Mouse (Mus musculus): ENCODE measurements around the gene Slc47a2.

Slc47a2 gene

DNA sequence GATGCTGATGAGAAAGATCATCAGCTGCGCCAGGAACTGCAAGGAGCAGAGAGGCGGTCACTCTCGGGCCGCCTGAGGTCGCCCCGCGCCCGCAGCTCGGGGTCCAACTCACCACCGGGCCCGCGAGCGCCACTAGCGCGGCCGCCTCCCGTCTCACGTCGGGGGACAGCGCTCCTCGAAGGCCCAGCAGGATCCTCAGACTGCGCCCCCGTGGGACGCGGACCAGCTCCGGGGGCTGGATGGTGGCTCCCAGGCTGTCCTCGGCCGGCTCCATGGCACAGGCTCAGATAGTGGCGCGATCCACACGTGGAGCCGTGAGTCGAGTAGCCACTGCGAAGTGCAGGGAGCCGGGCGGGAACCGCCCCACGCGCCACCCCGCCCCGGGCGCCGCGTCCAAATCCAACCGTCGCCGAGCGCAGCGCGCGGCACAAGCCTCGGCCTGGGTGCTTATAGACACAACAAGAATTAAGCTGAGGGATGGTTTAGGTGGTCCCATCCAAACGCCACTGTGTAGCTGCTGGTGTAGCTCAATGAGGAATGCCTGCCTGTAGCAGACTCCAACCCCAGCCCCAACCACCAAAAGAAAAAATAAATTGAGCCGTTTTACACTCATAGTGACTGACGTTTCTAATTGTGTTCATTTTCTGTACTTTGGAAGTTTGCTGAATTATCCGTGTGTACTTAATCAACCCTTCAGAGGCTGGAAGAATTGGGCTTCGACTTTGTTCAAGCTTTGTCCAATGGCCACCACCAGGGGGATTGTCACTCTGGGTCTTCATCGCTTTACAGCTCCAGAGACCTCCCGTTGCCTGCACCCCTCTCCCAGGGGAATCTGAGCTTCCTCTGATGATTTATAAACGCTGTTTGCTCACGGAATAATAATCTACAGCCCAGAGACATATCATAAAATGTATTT, at the start of gene Slc47a2:
Gene Slc47a2, minus strand, starts transcription at position 356 of the 916 bp plus-strand sequence.
- peak; percentile 48 for DNase-seq (ENCODE audit: low spot score)

DNA sequence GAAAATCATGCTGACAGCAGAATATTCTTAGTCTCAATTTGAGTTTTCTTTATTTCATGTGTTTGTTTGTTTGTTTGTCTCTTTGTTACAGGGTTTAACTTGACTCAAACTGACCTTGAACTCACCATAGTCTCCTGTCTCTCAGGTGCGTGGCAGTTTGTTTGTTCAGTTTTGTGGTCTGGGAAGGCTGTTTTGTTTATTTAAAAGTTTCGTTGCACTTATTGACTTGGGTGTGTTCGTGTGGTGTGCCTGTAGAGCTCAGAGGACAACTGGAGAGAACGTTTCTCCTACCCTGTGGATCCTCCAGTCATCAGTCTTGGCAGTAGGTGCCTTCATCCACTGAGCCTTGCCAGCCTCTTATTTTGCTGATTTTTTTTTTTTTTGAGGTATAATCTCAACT, 46.3 kb upstream of the Slc47a2 start:
- no peak for DNase-seq (ENCODE audit: low spot score)

DNA sequence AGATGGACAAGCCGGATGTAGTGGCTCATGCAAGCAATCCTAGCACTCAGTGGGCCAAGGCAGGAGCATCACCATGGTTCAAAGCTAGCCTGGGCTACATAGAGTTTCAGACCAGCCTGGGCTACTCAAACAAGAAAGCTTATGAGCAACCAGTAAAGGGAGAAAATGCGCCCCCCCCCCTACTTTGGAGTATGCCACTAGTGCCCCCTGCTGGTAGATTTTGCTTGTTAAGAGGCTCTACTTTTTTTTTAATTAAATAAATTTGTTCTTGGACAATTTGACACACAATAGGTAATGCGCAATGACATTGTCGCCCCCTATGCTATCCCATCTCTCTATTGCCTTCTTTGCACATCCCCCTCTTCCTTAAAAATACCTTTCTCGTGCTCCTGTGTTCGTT, 45.4 kb upstream of the Slc47a2 start:
- no peak for DNase-seq (ENCODE audit: low spot score)

- DNase-seq (ENCODE audit: low spot score): no peak
These were observed 44.6 kb upstream of the Slc47a2 start for GRCm38 (mm10) chr11:61387233-61387632.

GRCm38 (mm10) chr11:61385725-61386124, 43.1 kb upstream of the Slc47a2 start:
- no peak for DNase-seq (ENCODE audit: low spot score)

- DNase-seq (ENCODE audit: low spot score): no peak
These were observed 38.6 kb upstream of the Slc47a2 start for GRCm38 (mm10) chr11:61381272-61381671.

- DNase-seq (ENCODE audit: low spot score): no peak
These were observed 36.0 kb upstream of the Slc47a2 start for GRCm38 (mm10) chr11:61378651-61379050.

GRCm38 (mm10) chr11:61377881-61378613, 35.4 kb upstream of the Slc47a2 start, which contains the start of gene Slc47a1:
TSS of gene Slc47a1 (minus strand) at chr11:61378345.
- no peak for DNase-seq (ENCODE audit: low spot score)

GRCm38 (mm10) chr11:61368668-61369067, 26.0 kb upstream of the Slc47a2 start:
- DNase-seq (ENCODE audit: low spot score): no peak

DNA sequence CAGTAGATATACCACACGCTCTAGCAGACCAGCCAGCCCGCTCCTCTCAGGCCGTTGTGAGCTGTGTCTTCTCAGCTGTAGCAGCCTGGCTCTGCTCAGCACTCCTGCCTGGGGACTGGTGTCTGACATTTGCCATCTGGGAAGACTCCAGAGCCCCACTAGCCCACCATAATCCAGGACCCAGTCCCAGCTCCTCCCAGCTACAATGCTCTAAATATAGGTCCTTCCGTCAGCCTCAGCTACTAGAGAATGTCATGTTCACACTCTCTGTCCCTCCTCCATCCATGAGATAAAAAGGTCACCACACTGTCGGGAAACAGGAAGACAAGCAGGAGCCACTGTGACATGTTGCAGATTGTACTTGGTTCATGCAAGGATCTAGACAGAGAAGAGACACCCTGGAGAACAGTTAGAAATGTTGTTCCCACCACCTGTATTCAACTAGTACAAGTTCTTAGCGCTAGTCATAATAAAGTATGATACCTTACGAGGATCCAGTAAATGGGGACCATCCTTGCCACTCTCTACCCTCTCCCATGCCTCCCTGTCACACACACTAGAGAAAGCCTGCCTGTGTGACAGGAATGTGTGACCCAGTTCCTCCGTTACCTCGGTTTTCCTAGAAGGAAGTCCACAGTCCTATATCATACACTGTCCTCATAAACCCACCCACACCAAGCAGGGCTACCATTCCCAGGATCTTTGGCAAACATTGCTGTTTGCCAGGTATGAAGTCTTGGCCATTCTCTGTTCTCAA, 24.0 kb upstream of the Slc47a2 start:
- no peak for DNase-seq (ENCODE audit: low spot score)

GRCm38 (mm10) chr11:61365938-61366337, 23.3 kb upstream of the Slc47a2 start:
- DNase-seq (ENCODE audit: low spot score): no peak

- DNase-seq (ENCODE audit: low spot score): no peak
These were observed 21.4 kb upstream of the Slc47a2 start for GRCm38 (mm10) chr11:61364096-61364495.

DNA sequence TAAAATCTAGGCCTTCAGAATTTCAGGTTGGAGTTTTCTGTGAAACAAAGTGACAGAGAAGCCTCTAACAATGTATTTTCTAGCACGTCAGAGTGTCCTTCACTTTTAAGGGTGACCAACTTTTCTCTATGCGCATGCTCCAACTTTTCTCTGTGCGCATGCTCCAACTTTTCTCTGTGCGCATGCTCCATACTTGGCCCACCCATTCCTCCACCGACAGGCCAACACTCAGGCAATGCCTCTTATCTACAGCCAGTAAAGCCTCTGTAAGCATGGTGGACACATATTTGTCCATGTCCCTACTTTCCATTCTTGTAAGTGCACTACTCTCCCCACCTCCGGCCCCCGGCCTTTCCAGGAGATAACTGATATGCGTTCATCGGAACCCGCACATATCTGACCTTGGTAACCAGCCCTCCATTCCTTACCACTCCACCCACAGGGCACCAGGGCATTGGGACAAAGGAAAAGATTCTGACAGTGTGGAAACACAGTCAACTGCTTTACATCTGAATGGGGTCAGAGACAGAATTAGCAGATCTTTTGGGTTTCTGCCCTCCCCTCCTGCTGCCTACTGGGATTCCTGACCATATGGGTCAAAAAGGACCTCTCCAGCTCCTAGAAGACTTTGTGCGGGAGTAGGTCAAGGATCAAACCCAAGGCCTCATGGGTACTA, 19.0 kb upstream of the Slc47a2 start:
- DNase-seq (ENCODE audit: low spot score): peak; percentile 65

DNA sequence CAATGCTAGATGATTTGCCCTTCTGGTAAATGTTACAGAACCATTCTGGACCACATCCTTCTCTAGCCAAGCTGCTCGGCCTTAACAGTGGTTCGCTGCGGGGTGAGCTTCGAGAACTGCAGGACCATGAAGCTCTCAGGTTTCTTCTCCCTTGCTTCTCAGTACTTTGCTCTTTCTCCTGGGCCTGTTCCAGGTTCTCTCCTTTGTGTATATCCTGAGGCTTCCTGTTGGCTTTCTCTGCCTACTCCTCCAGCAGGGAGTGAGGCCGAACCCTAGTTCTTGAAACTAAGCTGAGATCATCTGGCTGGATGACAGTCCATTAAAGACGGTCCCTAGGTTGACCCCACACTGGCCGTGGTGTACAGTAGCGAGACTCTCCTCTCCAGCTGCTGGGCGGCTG, 13.9 kb upstream of the Slc47a2 start:
- DNase-seq (ENCODE audit: low spot score): no peak

DNA sequence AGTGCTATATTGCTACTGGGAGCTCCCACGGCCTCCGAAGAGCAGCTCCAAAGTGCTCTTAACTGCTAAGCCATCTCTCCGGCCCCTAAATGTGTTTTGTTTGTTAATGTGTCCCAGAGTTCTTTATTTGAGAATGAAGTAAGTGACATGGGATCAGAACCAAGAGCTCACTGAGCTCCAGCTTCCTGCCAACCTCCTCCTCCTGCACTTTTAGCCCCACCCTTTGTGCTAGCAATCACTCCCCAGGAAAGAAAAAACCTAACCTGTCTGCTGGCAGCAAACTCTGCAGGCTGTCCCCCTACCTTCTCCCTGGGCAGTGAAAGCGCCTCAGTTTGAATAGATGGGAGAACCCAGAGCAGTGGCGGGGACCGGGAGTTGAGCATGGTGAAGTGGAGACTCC, 13.5 kb upstream of the Slc47a2 start:
- no peak for DNase-seq (ENCODE audit: low spot score)

DNA sequence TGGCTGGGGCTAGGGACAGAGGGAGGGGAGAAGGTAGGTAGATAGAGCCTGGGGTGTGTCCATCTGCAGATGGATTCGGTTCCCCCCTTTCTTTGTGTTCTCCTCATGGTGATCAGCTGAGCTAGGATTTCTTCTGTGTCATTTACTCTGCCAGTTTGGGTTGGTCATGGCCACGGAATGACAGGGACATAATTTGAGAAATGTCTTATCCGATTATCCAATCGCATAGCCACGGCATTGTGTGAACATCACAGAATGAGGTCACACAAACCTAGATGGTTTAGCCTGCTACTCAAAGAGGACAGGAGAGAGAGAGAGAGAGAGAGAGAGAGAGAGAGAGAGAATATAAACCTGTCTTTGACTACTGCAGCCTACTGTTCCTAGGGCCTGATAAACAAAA, 12.7 kb upstream of the Slc47a2 start:
- no peak for DNase-seq (ENCODE audit: low spot score)

GRCm38 (mm10) chr11:61354346-61354745, 11.7 kb upstream of the Slc47a2 start:
- DNase-seq (ENCODE audit: low spot score): no peak

GRCm38 (mm10) chr11:61353038-61353437, 10.4 kb upstream of the Slc47a2 start:
- no peak for DNase-seq (ENCODE audit: low spot score)

- DNase-seq (ENCODE audit: low spot score): no peak
These were observed 9.5 kb upstream of the Slc47a2 start for GRCm38 (mm10) chr11:61352138-61352651.

GRCm38 (mm10) chr11:61349337-61349736, 6.7 kb upstream of the Slc47a2 start:
- peak; percentile 42 for DNase-seq (ENCODE audit: low spot score)

DNA sequence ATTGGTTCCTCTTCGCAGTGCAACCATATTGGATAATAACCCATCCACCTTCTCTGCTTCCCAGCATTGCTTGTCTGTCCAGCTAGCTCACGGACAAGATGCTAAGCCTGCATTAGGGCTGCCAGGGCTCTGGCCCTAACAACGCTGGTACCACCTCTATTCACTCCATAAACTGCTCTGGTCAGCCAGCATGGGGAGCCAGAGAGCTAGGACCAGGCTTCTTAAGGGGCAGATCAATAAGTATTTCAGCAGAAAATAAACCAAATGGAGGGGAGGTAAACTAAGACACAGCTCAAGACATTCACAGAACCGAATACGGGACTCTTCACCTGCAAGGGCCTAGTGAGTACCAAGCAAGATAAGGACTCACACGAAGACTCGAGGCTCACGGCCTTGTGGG, 3.5 kb upstream of the Slc47a2 start:
- DNase-seq (ENCODE audit: low spot score): no peak

- no peak for DNase-seq (ENCODE audit: low spot score)
These were observed 689 bp downstream of the Slc47a2 start for GRCm38 (mm10) chr11:61341971-61342370.
